Mouse (Mus musculus) testis, adult 2 months (tissue): Measurements from ENCODE around the gene Med24.

Source experiments
- CTCF ChIP-seq: fragments of 200-500 bp; IDR thresholded peaks from 2 replicates; pipeline ENCODE4 v1.5.1; 2012; ENCODE audit warnings: low read depth, mild to moderate bottlenecking, inconsistent platforms, low read length, moderate library complexity; ENCODE audit not compliant: control insufficient read depth, insufficient read depth, insufficient replicate concordance
- POLR2A ChIP-seq: fragments of 200-500 bp; IDR thresholded peaks from 2 replicates; pipeline ENCODE4 v1.6.1; 2012; ENCODE audit warnings: low read depth, mild to moderate bottlenecking, inconsistent platforms, low read length, moderate library complexity; ENCODE audit not compliant: control insufficient read depth

- TF ChIP-seq CTCF (no peak; the same call in 1 of the 2 replicates), POLR2A (no peak)
Observed at GRCm38 (mm10) chr11:98762756-98763501, 33.7 kb upstream of the Med24 start.
